Mouse (Mus musculus) small intestine, adult 2 months (tissue): ENCODE results near the gene Tfpi.

Source experiments
- CTCF ChIP-seq: fragments of 200-500 bp; IDR thresholded peaks from 2 replicates; pipeline ENCODE4 v1.5.1; 2012; ENCODE audit warnings: low read depth, mild to moderate bottlenecking, control low read depth, inconsistent platforms, low read length, moderate library complexity, mixed read lengths; ENCODE audit not compliant: insufficient replicate concordance, insufficient read length; ENCODE audit errors: extremely low read depth
- POLR2A ChIP-seq: fragments of 200-500 bp; IDR thresholded peaks from 2 replicates; pipeline ENCODE4 v1.6.1; 2012; ENCODE audit warnings: low read depth, mild to moderate bottlenecking, control low read depth, inconsistent platforms, low read length, moderate library complexity

DNA sequence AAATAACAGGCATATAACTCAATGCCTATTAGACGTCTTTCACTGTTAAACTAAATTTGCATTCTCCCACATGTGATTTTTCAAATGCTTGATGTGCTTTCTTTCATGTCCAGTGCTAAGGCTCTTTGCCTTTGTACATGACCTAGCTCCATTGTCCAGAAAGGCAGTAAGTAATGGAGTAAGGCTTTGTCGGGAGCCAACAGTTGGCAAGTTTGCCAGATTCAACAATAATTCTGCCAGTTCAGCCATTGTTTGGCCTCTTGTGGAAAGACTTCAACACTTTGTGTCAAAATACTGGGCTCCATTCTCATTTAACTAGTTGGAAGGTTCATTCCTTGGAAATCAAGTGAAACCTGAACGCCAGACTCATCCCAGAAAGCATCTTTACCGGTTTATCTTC lies 60.1 kb downstream of the Tfpi start:
- TF ChIP-seq CTCF (no peak), POLR2A (no peak)
